ENCODE assay signal across 13 mouse cellular contexts in genomic region chr3:138097718-138098117, GRCm38 (mm10). TPM values are rescaled to one million over a fixed set of nuclear protein-coding genes. Genes with fewer than 3 reads are reported as not detected.
DNase-seq lines count a peak whose midpoint lies in the region; ATAC-seq and TF ChIP-seq lines count a peak whose summit lies in the region.
"Had no signal": no experiment of that assay in that cellular context is flagged by ENCODE, and none has a peak within 500 bp of the region (broad histone marks: within the 10 kb centered on the region; RNA-seq: fewer than 3 reads in every experiment).

No protein-coding gene starts in this region.

- no peak overlapping the region for H3K4me3 ChIP-seq in heart, embryonic 10.5 days
- no peak overlapping the region for H3K4me3 ChIP-seq in kidney, embryonic 14.5 days (ENCODE audit: low read length)
- H3K4me3 ChIP-seq in stomach, embryonic 14.5 days (ENCODE audit: low read depth, low read length): no peak overlapping the region
- H3K4me3 ChIP-seq in stomach, postnatal 0 days (ENCODE audit: low read depth, low read length): no peak overlapping the region
- no peak overlapping the region for H3K4me3 ChIP-seq in stomach, embryonic 16.5 days (replicated peaks; ENCODE audit: low read length)

- no peaks in the 10 kb centered on the region for H3K9me3 ChIP-seq in heart, embryonic 10.5 days
- H3K9me3 ChIP-seq in kidney, embryonic 14.5 days (ENCODE audit: control insufficient read depth, low read length): no peaks in the 10 kb centered on the region
- H3K9me3 ChIP-seq in stomach, embryonic 14.5 days (ENCODE audit: control insufficient read depth, low read depth, low read length): no peaks in the 10 kb centered on the region
- H3K9me3 ChIP-seq in stomach, postnatal 0 days (ENCODE audit: control insufficient read depth, low read length): no peaks in the 10 kb centered on the region
- H3K9me3 ChIP-seq in stomach, embryonic 16.5 days (replicated peaks; ENCODE audit: control insufficient read depth, low read length): no peaks in the 10 kb centered on the region

- TF ChIP-seq CTCF in stomach, postnatal 0 days (IDR thresholded peaks at IDR 0.05; ENCODE audit: low read depth): no peak

- peak overlapping the region; percentile 32; the same call in 1 of the 2 replicates for H3K27ac ChIP-seq in heart, embryonic 10.5 days
- H3K27ac ChIP-seq in kidney, embryonic 14.5 days (ENCODE audit: low read depth, low read length): no peak overlapping the region
- H3K27ac ChIP-seq in stomach, embryonic 14.5 days (ENCODE audit: low read length): no peak overlapping the region
- H3K27ac ChIP-seq in stomach, postnatal 0 days (replicated peaks): no peak overlapping the region
- peak overlapping the region; percentile 5; the same call in 1 of the 2 replicates for H3K27ac ChIP-seq in stomach, embryonic 16.5 days (ENCODE audit: low read length)
- H3K27ac ChIP-seq: hindbrain, postnatal 0 days had no signal

- H3K9ac ChIP-seq in kidney, embryonic 14.5 days (ENCODE audit: low read depth, low read length): no peak overlapping the region
- H3K9ac ChIP-seq in stomach, embryonic 14.5 days (replicated peaks; ENCODE audit: low read depth, low read length): no peak overlapping the region
- no peak overlapping the region for H3K9ac ChIP-seq in stomach, postnatal 0 days (ENCODE audit: low read length)
- no peak overlapping the region for H3K9ac ChIP-seq in stomach, embryonic 16.5 days (ENCODE audit: low read length)

- peak; percentile 77 for ATAC-seq in kidney, embryonic 14.5 days (ENCODE audit: low FRiP score, low TSS enrichment)
- ATAC-seq in stomach, embryonic 14.5 days (ENCODE audit: insufficient number of reproducible peaks, insufficient read depth, low FRiP score, low read depth): 0 out of 2 replicates have a peak, but pooled peaks have one; percentile 23
- no peak for ATAC-seq in stomach, postnatal 0 days (ENCODE audit: low FRiP score, low TSS enrichment)
- ATAC-seq in stomach, embryonic 16.5 days (ENCODE audit: insufficient read depth, low FRiP score): 0 out of 2 replicates have a peak, but pooled peaks have one; percentile 13
- ATAC-seq: hindbrain, postnatal 0 days; Patski had no signal

- H3K27me3 ChIP-seq in heart, embryonic 10.5 days (ENCODE audit: insufficient read depth, poor library complexity, severe bottlenecking): no peaks in the 10 kb centered on the region
- H3K27me3 ChIP-seq in kidney, embryonic 14.5 days (ENCODE audit: control insufficient read depth, insufficient read depth, low read length): no peaks in the 10 kb centered on the region
- no peaks in the 10 kb centered on the region for H3K27me3 ChIP-seq in stomach, embryonic 14.5 days (ENCODE audit: control insufficient read depth, insufficient read depth, low read length)
- H3K27me3 ChIP-seq in stomach, postnatal 0 days (ENCODE audit: control insufficient read depth, insufficient read depth, low read length): no peaks in the 10 kb centered on the region
- H3K27me3 ChIP-seq in stomach, embryonic 16.5 days (ENCODE audit: control insufficient read depth, insufficient read depth, low read length): no peaks in the 10 kb centered on the region
- H3K27me3 ChIP-seq: Patski had no signal

- no peak overlapping the region for H3K4me2 ChIP-seq in kidney, embryonic 14.5 days (replicated peaks; ENCODE audit: low read depth, low read length)
- H3K4me2 ChIP-seq in stomach, embryonic 14.5 days (replicated peaks; ENCODE audit: low read depth, low read length): no peak overlapping the region
- no peak overlapping the region for H3K4me2 ChIP-seq in stomach, postnatal 0 days (replicated peaks; ENCODE audit: low read depth)
- H3K4me2 ChIP-seq in stomach, embryonic 16.5 days (ENCODE audit: low read depth, low read length): no peak overlapping the region

- TF ChIP-seq EP300 in stomach, postnatal 0 days (optimal IDR thresholded peaks at IDR 0.05): no peak

- H3K36me3 ChIP-seq in heart, embryonic 10.5 days: no peaks in the 10 kb centered on the region
- H3K36me3 ChIP-seq in kidney, embryonic 14.5 days (ENCODE audit: control insufficient read depth, insufficient read depth, low read length): no peaks in the 10 kb centered on the region
- no peaks in the 10 kb centered on the region for H3K36me3 ChIP-seq in stomach, embryonic 14.5 days (ENCODE audit: control insufficient read depth, insufficient read depth, low read length)
- H3K36me3 ChIP-seq in stomach, postnatal 0 days (ENCODE audit: control insufficient read depth, insufficient read depth, low read length): no peaks in the 10 kb centered on the region
- H3K36me3 ChIP-seq in stomach, embryonic 16.5 days (ENCODE audit: control insufficient read depth, insufficient read depth, low read length): no peaks in the 10 kb centered on the region

- H3K4me1 ChIP-seq in heart, embryonic 10.5 days: peaks cover 22% of the 10 kb centered on the region; the same call in 1 of the 2 replicates
- H3K4me1 ChIP-seq in kidney, embryonic 14.5 days (ENCODE audit: control insufficient read depth, insufficient read depth, low read length): 0 out of 2 replicates have a peak, but pooled peaks cover 3% of the 10 kb centered on the region
- no peaks in the 10 kb centered on the region for H3K4me1 ChIP-seq in stomach, embryonic 14.5 days (ENCODE audit: control insufficient read depth, insufficient read depth, low read length)
- H3K4me1 ChIP-seq in stomach, postnatal 0 days (replicated peaks; ENCODE audit: control insufficient read depth, insufficient read depth): no peaks in the 10 kb centered on the region
- peaks cover 3% of the 10 kb centered on the region; the same call in 1 of the 2 replicates for H3K4me1 ChIP-seq in stomach, embryonic 16.5 days (ENCODE audit: control insufficient read depth, insufficient read depth, low read length)

- DNase-seq in heart, embryonic 10.5 days (ENCODE audit: low spot score): no peak
- DNase-seq in heart, adult 11 months: no peak
- DNase-seq in kidney, postnatal 10 days: no peak
- DNase-seq in stomach, postnatal 0 days (ENCODE audit: low spot score): no peak
- no peak for DNase-seq in testis, postnatal 10 days (ENCODE audit: low spot score)
- DNase-seq: cerebellum, adult 11-12 months; liver; right cerebral cortex, adult 18-20 months had no signal

- 67% methylated on average over 1 of the region's 1 CpGs for WGBS in heart, embryonic 10.5 days
- 62% methylated on average over 1 of the region's 1 CpGs for WGBS in kidney, embryonic 14.5 days
- 57% methylated on average over 1 of the region's 1 CpGs for WGBS in stomach, embryonic 14.5 days
- 52% methylated on average over 1 of the region's 1 CpGs for WGBS in stomach, postnatal 0 days
- WGBS in stomach, embryonic 16.5 days: 67% methylated on average over 1 of the region's 1 CpGs

RNA-seq across cellular contexts. Expression of gene Gm5105, which starts 30.5 kb away (rescaled TPM):
- polyA plus RNA-seq in heart, embryonic 10.5 days (2016; fragmentation: Nextera tagmentation; extraction: Ambion mirVana): 0.20 TPM in 1 of 2 replicates, not detected in the other
- 0.22 and 0.24 TPM in 2 replicates for polyA plus RNA-seq in kidney, embryonic 14.5 days (2014; fragmentation: Nextera tagmentation; extraction: Ambion mirVana)
- not detected in 2 replicates for polyA plus RNA-seq in stomach, embryonic 14.5 days (2014; fragmentation: Nextera tagmentation; extraction: Ambion mirVana)
- 0.06 TPM in 1 of 2 replicates, not detected in the other for polyA plus RNA-seq in stomach, postnatal 0 days (2015; fragmentation: Nextera tagmentation; extraction: Ambion mirVana)
- 0.14 and 0.19 TPM in 2 replicates for polyA plus RNA-seq in stomach, embryonic 16.5 days (2015; fragmentation: Nextera tagmentation; extraction: Ambion mirVana)

RNA-seq across cellular contexts. Expression of gene 1110002E22Rik, which starts 32.9 kb away (rescaled TPM):
- polyA plus RNA-seq in heart, embryonic 10.5 days (2016; fragmentation: Nextera tagmentation; extraction: Ambion mirVana): 3.2 and 6.8 TPM in 2 replicates
- 0.38 and 0.39 TPM in 2 replicates for polyA plus RNA-seq in kidney, embryonic 14.5 days (2014; fragmentation: Nextera tagmentation; extraction: Ambion mirVana)
- polyA plus RNA-seq in stomach, embryonic 14.5 days (2014; fragmentation: Nextera tagmentation; extraction: Ambion mirVana): 0.04 and 0.16 TPM in 2 replicates
- 0.04 and 0.07 TPM in 2 replicates for polyA plus RNA-seq in stomach, postnatal 0 days (2015; fragmentation: Nextera tagmentation; extraction: Ambion mirVana)
- polyA plus RNA-seq in stomach, embryonic 16.5 days (2015; fragmentation: Nextera tagmentation; extraction: Ambion mirVana): 0.09 and 1.4 TPM in 2 replicates

RNA-seq across cellular contexts. Expression of gene Trmt10a, which starts 45.5 kb away (rescaled TPM):
- 12.7 and 13.7 TPM in 2 replicates for polyA plus RNA-seq in heart, embryonic 10.5 days (2016; fragmentation: Nextera tagmentation; extraction: Ambion mirVana)
- polyA plus RNA-seq in kidney, embryonic 14.5 days (2014; fragmentation: Nextera tagmentation; extraction: Ambion mirVana): 15.7 and 15.8 TPM in 2 replicates
- 10.2 and 11.1 TPM in 2 replicates for polyA plus RNA-seq in stomach, embryonic 14.5 days (2014; fragmentation: Nextera tagmentation; extraction: Ambion mirVana)
- 4.5 and 5.3 TPM in 2 replicates for polyA plus RNA-seq in stomach, postnatal 0 days (2015; fragmentation: Nextera tagmentation; extraction: Ambion mirVana)
- 8.0 and 9.2 TPM in 2 replicates for polyA plus RNA-seq in stomach, embryonic 16.5 days (2015; fragmentation: Nextera tagmentation; extraction: Ambion mirVana)

RNA-seq across cellular contexts. Expression of gene Mttp, which starts 47.0 kb away (rescaled TPM):
- polyA plus RNA-seq in heart, embryonic 10.5 days (2016; fragmentation: Nextera tagmentation; extraction: Ambion mirVana): 9.0 and 19.0 TPM in 2 replicates
- 7.5 and 7.6 TPM in 2 replicates for polyA plus RNA-seq in kidney, embryonic 14.5 days (2014; fragmentation: Nextera tagmentation; extraction: Ambion mirVana)
- polyA plus RNA-seq in stomach, embryonic 14.5 days (2014; fragmentation: Nextera tagmentation; extraction: Ambion mirVana): 7.6 and 8.8 TPM in 2 replicates
- 14.1 TPM in 2 replicates for polyA plus RNA-seq in stomach, postnatal 0 days (2015; fragmentation: Nextera tagmentation; extraction: Ambion mirVana)
- polyA plus RNA-seq in stomach, embryonic 16.5 days (2015; fragmentation: Nextera tagmentation; extraction: Ambion mirVana): 56.2 and 63.7 TPM in 2 replicates

Comparison
In these comparisons a context has a peak if more than half of its experiments do, and no peak if none do; other contexts are left out.
1. H3K27ac ChIP-seq: peak in heart, embryonic 10.5 days (single experiment) and stomach, embryonic 16.5 days (single experiment); none in kidney, embryonic 14.5 days (single experiment), stomach, embryonic 14.5 days (single experiment) and stomach, postnatal 0 days (single experiment).